Mouse (Mus musculus) spleen, adult 2 months (tissue): ENCODE data around the gene Vps13d.

Source experiments
- CTCF ChIP-seq: fragments of 200-500 bp; IDR thresholded peaks from 2 replicates; pipeline ENCODE4 v1.5.1; 2011; ENCODE audit warnings: mild to moderate bottlenecking, inconsistent platforms; ENCODE audit not compliant: insufficient read depth, insufficient read length, insufficient replicate concordance; ENCODE audit errors: extremely low read depth
- POLR2A ChIP-seq: fragments of 200-500 bp; IDR thresholded peaks from 2 replicates; pipeline ENCODE4 v1.6.1; 2011; ENCODE audit warnings: low read depth, low read length, inconsistent platforms

GRCm38 (mm10) chr4:145199982-145200699, 5.3 kb upstream of the Vps13d start:
- TF ChIP-seq CTCF (no peak), POLR2A (no peak)
